Mouse (Mus musculus): Measurements from ENCODE around the gene Gabra5.
A peak's percentile ranks its signal among the peaks of the same experiment; 100 is the strongest.

The Gabra5 gene

GRCm38 (mm10) chr7:57386517-57387340, 123.1 kb downstream of the Gabra5 start, which contains the start of gene Gabrg3:
Gabrg3 (minus strand) TSS chr7:57387188.
- DNase-seq: no peak

GRCm38 (mm10) chr7:57384112-57384511, 125.7 kb downstream of the Gabra5 start:
- no peak for DNase-seq

- DNase-seq: no peak
Measured at GRCm38 (mm10) chr7:57366013-57366390, 143.9 kb downstream of the Gabra5 start.

- no peak for DNase-seq
Measured at GRCm38 (mm10) chr7:57365134-57366012, 144.5 kb downstream of the Gabra5 start.

DNA sequence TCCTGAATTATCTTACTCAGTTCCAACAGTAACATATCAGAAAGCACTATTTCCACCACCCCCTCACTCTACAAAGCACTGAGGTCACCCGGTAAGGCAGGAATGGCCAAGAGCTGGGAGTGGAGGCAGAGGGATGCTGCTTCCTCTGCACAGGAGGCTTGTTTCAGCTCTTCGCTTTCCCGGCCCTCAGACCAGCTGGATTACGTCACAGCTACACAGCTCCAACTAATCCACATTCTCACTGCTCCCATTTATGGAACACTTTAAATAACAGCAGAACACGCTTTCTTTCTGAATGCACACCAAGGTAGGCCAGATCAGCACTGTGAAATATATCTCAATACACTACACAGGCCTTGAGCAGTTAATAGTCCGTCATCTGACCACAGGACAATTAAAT, 146.0 kb downstream of the Gabra5 start:
- DNase-seq: no peak

DNA sequence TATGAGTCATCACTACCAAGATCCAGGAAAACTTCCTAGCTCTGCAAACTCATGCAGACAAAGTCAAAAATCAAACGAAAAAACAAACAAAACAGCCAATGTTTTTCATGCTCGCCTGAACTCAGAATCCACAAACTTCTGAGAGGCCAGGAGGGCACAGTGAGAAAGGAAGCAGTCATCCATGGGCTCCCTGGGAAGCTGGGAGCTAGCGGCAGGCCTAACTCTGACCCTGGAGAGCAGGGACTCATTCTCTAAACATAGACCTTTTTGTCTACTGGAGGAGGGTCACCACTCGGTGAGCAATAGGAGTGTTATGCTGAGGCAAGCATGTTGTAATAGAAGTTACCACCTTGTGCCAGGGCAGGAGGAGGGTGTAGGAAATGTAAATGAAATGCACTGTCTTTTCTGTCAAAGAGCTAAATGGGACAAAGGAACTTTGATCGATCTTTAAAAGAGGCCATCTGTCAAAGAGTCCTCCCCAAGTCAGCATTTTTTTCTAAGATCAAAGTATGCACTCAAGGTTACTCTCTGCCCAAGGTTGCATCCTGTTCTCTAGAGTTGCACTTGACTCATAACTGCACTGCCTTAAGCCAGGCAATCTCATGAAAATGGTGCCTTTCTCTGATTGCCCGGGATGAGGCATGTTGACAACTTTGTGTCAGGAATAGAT, 151.9 kb downstream of the Gabra5 start:
- DNase-seq: peak; percentile 20

Data from kidney, adult 11 months (tissue).